Mouse (Mus musculus): Measurements from ENCODE around the gene Ankrd54. TPM values are rescaled to one million over a fixed set of nuclear protein-coding genes. Genes with fewer than 3 reads are reported as not detected.
A peak's percentile ranks its signal among the peaks of the same experiment; 100 is the strongest.

The Ankrd54 gene
- polyA plus RNA-seq, 1 experiment from 2014 or later = 59.7 TPM

- Histone ChIP-seq H3K9ac (no peak overlapping the region), H3K27me3 (no peaks in the 10 kb centered on the region), H3K36me3 (peaks cover 13% of the 10 kb centered on the region), H3K9me3 (no peaks in the 10 kb centered on the region), H3K4me3 (no peak overlapping the region), H3K4me1 (replicated peaks) (0 out of 2 replicates have a peak, but pooled peaks cover 5% of the 10 kb centered on the region), H3K4me2 (no peak overlapping the region), H3K27ac (replicated peaks) (no peak overlapping the region)
- no peak for ATAC-seq (ENCODE audit: low FRiP score, low read depth)
- WGBS = 60% methylated on average over 4 of the region's 4 CpGs
These were observed 36.8 kb upstream of the Ankrd54 start for GRCm38 (mm10) chr15:79099456-79099855.

DNA sequence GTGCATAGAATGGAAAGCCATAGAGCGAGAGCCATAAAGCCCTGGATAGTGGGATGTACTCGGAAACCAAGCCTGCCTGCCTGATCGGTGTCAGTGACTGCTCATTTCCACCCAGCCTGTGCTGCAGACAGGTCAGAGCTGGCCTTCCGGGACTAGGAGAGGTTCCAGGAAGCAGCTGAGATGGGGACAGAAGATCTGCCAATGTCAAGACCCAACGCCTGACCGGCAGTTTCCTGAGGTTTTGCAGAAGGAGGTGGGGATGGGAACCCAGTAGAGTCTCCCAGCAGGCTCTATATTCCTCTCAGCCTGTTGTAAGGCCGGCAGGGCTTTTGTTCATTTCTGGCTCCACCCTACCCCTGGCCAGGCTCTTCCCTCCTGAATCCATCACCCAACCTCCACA lies 36.2 kb upstream of the Ankrd54 start:
- H3K27ac ChIP-seq (replicated peaks) = no peak overlapping the region
- 62% methylated on average over 7 of the region's 7 CpGs for WGBS

DNA sequence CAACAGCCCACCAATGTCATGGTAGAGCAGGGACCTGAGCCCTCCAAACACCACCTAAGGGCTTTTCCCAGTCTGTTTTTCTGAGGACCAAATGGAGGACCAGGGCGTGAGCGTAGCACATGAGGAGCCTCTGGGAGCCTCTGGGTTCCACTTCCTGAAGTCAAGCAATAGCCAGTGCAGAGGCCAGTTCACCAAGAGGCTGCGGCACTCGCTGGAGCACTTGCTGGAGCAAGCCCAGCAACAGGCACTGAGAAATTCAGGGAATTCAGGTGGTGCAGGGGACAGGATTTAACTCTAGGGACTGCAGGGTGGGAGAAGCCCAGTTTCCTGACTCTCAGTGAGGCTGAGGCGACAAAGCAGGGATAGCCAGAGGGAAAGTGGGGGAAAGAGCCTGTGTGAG lies 35.5 kb upstream of the Ankrd54 start:
- ATAC-seq (ENCODE audit: low FRiP score, low read depth) = no peak
- WGBS = 73% methylated on average over 5 of the region's 5 CpGs
- H3K27me3 ChIP-seq = no peaks in the 10 kb centered on the region
- H3K9me3 ChIP-seq = no peaks in the 10 kb centered on the region
- no peak overlapping the region for H3K4me2 ChIP-seq
- H3K4me3 ChIP-seq = no peak overlapping the region
- H3K4me1 ChIP-seq (replicated peaks) = 0 out of 2 replicates have a peak, but pooled peaks cover 5% of the 10 kb centered on the region
- H3K27ac ChIP-seq (replicated peaks) = peak overlapping the region; percentile 42; the same call in 1 of the 2 replicates
- peaks cover 26% of the 10 kb centered on the region for H3K36me3 ChIP-seq
- no peak overlapping the region for H3K9ac ChIP-seq

More for the DNA sequence above, 36.2 kb upstream of the Ankrd54 start:
- Histone ChIP-seq H3K36me3 (peaks cover 19% of the 10 kb centered on the region), H3K4me3 (no peak overlapping the region), H3K9me3 (no peaks in the 10 kb centered on the region), H3K27me3 (no peaks in the 10 kb centered on the region), H3K4me2 (no peak overlapping the region), H3K9ac (no peak overlapping the region), H3K4me1 (replicated peaks) (0 out of 2 replicates have a peak, but pooled peaks cover 5% of the 10 kb centered on the region)
- no peak for ATAC-seq (ENCODE audit: low FRiP score, low read depth)

GRCm38 (mm10) chr15:79097611-79098025 lies 34.9 kb upstream of the Ankrd54 start:
- Histone ChIP-seq H3K27ac (replicated peaks) (peak overlapping the region; percentile 42; the same call in 1 of the 2 replicates), H3K27me3 (no peaks in the 10 kb centered on the region), H3K4me3 (no peak overlapping the region), H3K9ac (no peak overlapping the region), H3K9me3 (no peaks in the 10 kb centered on the region), H3K36me3 (peaks cover 26% of the 10 kb centered on the region), H3K4me1 (replicated peaks) (0 out of 2 replicates have a peak, but pooled peaks cover 5% of the 10 kb centered on the region), H3K4me2 (no peak overlapping the region)
- peak; percentile 59; the same call in 1 of the 2 replicates for ATAC-seq (ENCODE audit: low FRiP score, low read depth)
- 52% methylated on average over 6 of the region's 6 CpGs for WGBS

DNA sequence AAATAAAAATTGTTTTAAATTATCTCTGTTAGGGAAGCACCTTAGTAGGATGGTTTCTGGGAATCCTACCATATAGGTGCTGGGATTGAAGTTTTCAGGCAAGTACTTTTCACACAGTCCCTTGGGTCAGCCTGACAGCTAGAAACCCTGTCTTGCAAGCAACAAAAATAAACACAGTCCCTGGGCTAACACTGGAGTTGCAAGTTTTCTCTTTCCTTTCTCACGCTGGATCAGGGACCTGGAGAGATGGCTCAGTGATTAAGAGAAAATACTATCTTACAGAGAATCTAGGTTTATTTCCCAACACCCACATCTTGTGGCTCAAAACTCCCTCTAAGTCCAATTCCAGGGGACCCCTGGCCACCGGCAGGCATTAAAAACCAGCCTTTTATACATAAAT lies 34.4 kb upstream of the Ankrd54 start:
- no peak for ATAC-seq (ENCODE audit: low FRiP score, low read depth)
- Histone ChIP-seq H3K4me3 (no peak overlapping the region), H3K9me3 (no peaks in the 10 kb centered on the region), H3K4me1 (replicated peaks) (0 out of 2 replicates have a peak, but pooled peaks cover 5% of the 10 kb centered on the region), H3K36me3 (peaks cover 29% of the 10 kb centered on the region), H3K4me2 (no peak overlapping the region), H3K27me3 (no peaks in the 10 kb centered on the region), H3K27ac (replicated peaks) (0 out of 2 replicates have a peak overlapping the region, but pooled peaks have one; percentile 42), H3K9ac (no peak overlapping the region)
- WGBS = 45% methylated on average over 2 of the region's 2 CpGs

DNA sequence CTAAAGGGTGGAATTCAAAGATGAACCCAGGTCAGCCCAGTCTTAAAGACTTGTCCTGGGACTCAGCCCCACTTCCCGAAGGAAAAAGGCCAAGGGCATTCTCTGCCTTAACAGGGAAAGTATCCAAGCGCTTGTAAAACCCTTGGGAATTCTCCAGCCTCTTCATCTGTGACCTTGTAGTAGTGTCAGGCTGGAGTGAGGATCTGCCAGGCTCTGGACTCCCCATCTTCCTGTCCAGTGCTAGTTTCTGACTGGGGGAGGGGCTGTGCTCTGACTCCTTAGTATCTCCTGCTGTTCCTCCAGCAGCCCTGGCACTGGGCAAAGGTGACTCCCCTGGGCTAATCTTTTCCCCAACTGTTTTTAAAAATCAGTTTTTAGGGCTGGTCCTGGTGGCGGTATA lies 33.9 kb upstream of the Ankrd54 start:
- WGBS = 71% methylated on average over 3 of the region's 3 CpGs
- peaks cover 34% of the 10 kb centered on the region for H3K36me3 ChIP-seq
- H3K27ac ChIP-seq (replicated peaks) = no peak overlapping the region
- no peak overlapping the region for H3K9ac ChIP-seq
- H3K4me1 ChIP-seq (replicated peaks) = 0 out of 2 replicates have a peak, but pooled peaks cover 5% of the 10 kb centered on the region
- no peak overlapping the region for H3K4me2 ChIP-seq
- ATAC-seq (ENCODE audit: low FRiP score, low read depth) = no peak
- H3K4me3 ChIP-seq = no peak overlapping the region
- H3K27me3 ChIP-seq = no peaks in the 10 kb centered on the region
- no peaks in the 10 kb centered on the region for H3K9me3 ChIP-seq

- Histone ChIP-seq H3K9me3 (no peaks in the 10 kb centered on the region), H3K27me3 (no peaks in the 10 kb centered on the region), H3K4me3 (no peak overlapping the region), H3K4me1 (replicated peaks) (0 out of 2 replicates have a peak, but pooled peaks cover 5% of the 10 kb centered on the region), H3K9ac (no peak overlapping the region), H3K4me2 (no peak overlapping the region), H3K27ac (replicated peaks) (no peak overlapping the region), H3K36me3 (peaks cover 44% of the 10 kb centered on the region)
- WGBS = 93% methylated on average over 5 of the region's 5 CpGs
- ATAC-seq (ENCODE audit: low FRiP score, low read depth) = no peak
These were observed 32.8 kb upstream of the Ankrd54 start for GRCm38 (mm10) chr15:79095483-79095882.

- Histone ChIP-seq H3K4me1 (replicated peaks) (no peaks in the 10 kb centered on the region), H3K27me3 (no peaks in the 10 kb centered on the region), H3K9me3 (no peaks in the 10 kb centered on the region), H3K4me3 (no peak overlapping the region), H3K4me2 (no peak overlapping the region), H3K36me3 (peaks cover 66% of the 10 kb centered on the region), H3K9ac (no peak overlapping the region), H3K27ac (replicated peaks) (no peak overlapping the region)
- 76% methylated on average over 7 of the region's 7 CpGs for WGBS
- ATAC-seq (ENCODE audit: low FRiP score, low read depth) = no peak
These were observed 30.6 kb upstream of the Ankrd54 start for GRCm38 (mm10) chr15:79093083-79093839.

GRCm38 (mm10) chr15:79092284-79092683 lies 29.6 kb upstream of the Ankrd54 start:
- peaks cover 73% of the 10 kb centered on the region for H3K36me3 ChIP-seq
- no peak for ATAC-seq (ENCODE audit: low FRiP score, low read depth)
- no peaks in the 10 kb centered on the region for H3K9me3 ChIP-seq
- 90% methylated on average over 6 of the region's 6 CpGs for WGBS
- no peak overlapping the region for H3K27ac ChIP-seq (replicated peaks)
- H3K4me3 ChIP-seq = no peak overlapping the region
- no peaks in the 10 kb centered on the region for H3K27me3 ChIP-seq
- no peak overlapping the region for H3K9ac ChIP-seq
- no peak overlapping the region for H3K4me2 ChIP-seq
- no peaks in the 10 kb centered on the region for H3K4me1 ChIP-seq (replicated peaks)

- WGBS = 99% methylated on average over 7 of the region's 7 CpGs
- H3K27me3 ChIP-seq = no peaks in the 10 kb centered on the region
- no peak overlapping the region for H3K4me2 ChIP-seq
- no peaks in the 10 kb centered on the region for H3K9me3 ChIP-seq
- peaks cover 75% of the 10 kb centered on the region for H3K36me3 ChIP-seq
- H3K27ac ChIP-seq (replicated peaks) = no peak overlapping the region
- H3K4me3 ChIP-seq = no peak overlapping the region
- no peak for ATAC-seq (ENCODE audit: low FRiP score, low read depth)
- no peak overlapping the region for H3K9ac ChIP-seq
- H3K4me1 ChIP-seq (replicated peaks) = peaks cover 18% of the 10 kb centered on the region
These were observed 16.9 kb upstream of the Ankrd54 start for GRCm38 (mm10) chr15:79079567-79079966.

DNA sequence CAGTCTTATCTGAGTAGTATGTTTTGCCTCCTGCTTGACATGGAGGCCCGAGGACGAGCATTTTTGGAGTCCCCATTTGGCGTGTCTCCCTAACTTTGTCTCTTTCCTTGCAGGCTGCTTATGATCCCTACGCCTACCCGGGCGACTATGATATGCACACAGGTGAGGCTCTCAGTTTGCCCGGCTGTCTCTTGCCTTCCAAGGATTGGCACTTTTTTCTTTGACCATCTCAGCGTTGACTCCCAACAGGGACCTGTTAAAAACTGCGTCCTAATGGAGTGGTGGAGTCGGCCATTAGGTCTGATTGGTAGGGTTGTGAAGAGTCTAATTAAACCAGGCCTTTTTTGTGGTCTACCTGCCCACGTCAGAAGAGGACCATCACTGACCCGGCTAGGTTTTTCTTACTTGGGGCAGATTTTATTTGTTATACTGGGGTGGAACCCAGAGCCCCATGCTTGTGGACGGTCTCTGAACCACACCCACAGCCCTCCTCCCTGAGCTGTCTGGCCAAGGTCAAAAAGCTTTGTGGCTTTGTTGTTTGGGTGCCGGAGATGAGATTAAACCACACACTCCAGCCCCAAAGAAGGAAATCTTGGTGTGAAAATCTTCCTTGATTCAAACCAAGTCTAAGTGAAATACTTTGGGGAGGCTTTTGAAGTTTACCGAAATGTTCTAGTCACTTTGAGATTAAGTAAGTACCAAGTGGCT lies 13.1 kb upstream of the Ankrd54 start:
- Histone ChIP-seq H3K4me1 (replicated peaks) (peaks cover 23% of the 10 kb centered on the region), H3K36me3 (peaks cover 37% of the 10 kb centered on the region), H3K4me2 (peak overlapping the region; percentile 66), H3K9me3 (no peaks in the 10 kb centered on the region), H3K4me3 (peak overlapping the region; percentile 88), H3K27me3 (no peaks in the 10 kb centered on the region), H3K9ac (peak overlapping the region; percentile 66), H3K27ac (replicated peaks) (no peak overlapping the region)
- no peak for ATAC-seq (ENCODE audit: low FRiP score, low read depth)
- 39% methylated on average over 15 of the region's 15 CpGs for WGBS

- peak within 1 kb of the TSS; percentile 66 for H3K4me2 ChIP-seq
- peaks cover 23% of the 10 kb centered on the region for H3K4me1 ChIP-seq (replicated peaks)
- no peaks in the 10 kb centered on the region for H3K27me3 ChIP-seq
- H3K4me3 ChIP-seq = peak within 1 kb of the TSS; percentile 88
- peak within 1 kb of the TSS; percentile 66 for H3K9ac ChIP-seq
- peak within 1 kb of the TSS; percentile 73 for H3K27ac ChIP-seq (replicated peaks)
- WGBS = under 1% methylated on average over 49 of the region's 49 CpGs
- H3K9me3 ChIP-seq = no peaks in the 10 kb centered on the region
- peak; percentile 92 for ATAC-seq (ENCODE audit: low FRiP score, low read depth)
- peaks cover 33% of the 10 kb centered on the region for H3K36me3 ChIP-seq
These were observed 12.3 kb upstream of the Ankrd54 start, which contains the start of gene Eif3l for GRCm38 (mm10) chr15:79074913-79075532. Gene Eif3l, plus strand, starts transcription at chr15:79075179.
